Mouse (Mus musculus): ENCODE measurements around the gene Bach1. TPM values are rescaled to one million over a fixed set of nuclear protein-coding genes. Genes with fewer than 3 reads are reported as not detected.
"Not testable (repeated sequence)": the region's sequence is repeated elsewhere in the genome, so short reads cannot be mapped to it uniquely, and the experiment has no call there.

Gene Bach1
- polyA plus RNA-seq, 2 experiments from 2014 or later: 3.4 to 3.9 TPM

GRCm38 (mm10) chr16:87680912-87681634 lies 17.7 kb upstream of the Bach1 start:
- no peak for ATAC-seq

DNA sequence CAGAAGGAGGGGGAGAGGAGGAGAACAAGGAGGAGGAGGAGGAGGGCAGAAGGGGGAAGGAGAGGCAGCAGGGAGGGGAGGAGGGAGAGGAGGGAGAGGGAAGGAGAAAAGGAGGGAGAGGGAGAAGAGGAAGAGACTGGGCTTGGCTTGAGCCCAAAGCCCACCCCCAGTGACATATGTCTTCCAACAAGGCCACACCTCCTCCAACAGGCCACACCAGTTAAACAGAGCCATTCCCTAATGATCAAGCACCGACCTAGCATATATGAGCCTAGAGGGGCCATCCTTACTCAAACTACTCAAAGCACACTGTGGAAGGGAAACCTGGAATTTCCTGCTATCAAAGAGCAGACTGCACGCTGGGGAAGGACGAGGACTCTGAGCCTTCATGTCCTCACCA lies 16.9 kb upstream of the Bach1 start:
- ATAC-seq: no peak

DNA sequence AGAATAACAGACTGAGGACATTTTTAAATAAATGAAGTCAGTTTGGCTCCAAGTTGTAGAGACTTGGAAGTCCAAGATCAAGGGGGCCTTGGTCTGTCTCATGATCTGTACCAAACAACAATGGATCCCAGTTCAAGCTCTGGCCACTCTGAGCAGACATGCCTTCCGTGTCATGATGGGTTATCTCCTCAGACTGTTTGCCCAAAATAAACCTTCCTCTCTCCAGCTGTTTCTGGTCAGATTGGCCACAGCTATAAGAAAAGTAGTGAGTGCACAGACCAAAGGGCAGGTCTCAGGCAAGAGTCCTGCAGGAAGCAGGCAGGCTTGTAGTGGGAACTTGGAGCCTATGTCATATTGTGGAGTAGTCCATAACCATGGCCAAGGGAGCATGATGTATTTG lies 12.3 kb upstream of the Bach1 start:
- ATAC-seq: no peak

- no peak for ATAC-seq
Observed at GRCm38 (mm10) chr16:87687346-87687745, 11.4 kb upstream of the Bach1 start.

DNA sequence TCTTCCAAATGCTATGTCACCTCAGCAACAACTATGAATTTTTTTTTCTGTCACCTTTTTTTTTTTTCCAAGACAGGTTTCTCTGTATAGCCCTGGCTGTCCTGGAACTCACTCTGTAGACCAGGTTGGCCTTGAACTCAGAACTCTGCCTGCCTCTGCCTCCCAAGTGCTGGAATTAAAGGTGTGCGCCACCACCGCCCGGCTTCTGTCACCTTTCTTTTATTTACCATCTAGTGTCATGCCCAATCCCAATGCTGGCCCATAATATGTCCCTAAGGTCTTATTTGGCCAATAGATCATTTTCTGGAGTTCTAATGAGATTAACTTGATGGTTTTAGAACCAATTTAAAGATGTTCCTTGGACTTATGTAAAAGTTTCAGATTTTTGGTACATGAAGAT lies 10.4 kb upstream of the Bach1 start:
- not testable (repeated sequence) for ATAC-seq

- ATAC-seq: not testable (repeated sequence)
Observed at GRCm38 (mm10) chr16:87688823-87689222, 9.9 kb upstream of the Bach1 start.

GRCm38 (mm10) chr16:87689225-87689624 lies 9.5 kb upstream of the Bach1 start:
- no peak for ATAC-seq

DNA sequence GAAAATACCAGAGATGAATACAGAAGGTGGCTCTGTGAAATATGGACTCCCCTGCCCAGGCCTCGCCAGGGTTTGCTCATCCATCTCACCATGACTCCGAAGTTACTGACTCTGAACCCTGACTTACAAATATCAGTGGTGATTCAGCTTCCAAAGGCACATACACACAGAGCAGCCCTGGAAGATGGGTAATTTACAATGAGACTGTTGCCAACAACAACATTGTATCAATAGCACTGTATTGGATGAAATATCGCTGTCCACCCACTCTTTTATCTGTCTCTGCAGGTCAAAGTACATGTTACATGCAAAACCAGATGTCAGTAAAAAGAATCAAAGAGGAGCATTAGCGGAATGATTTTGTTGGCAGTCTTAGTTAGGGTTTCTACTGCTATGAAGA lies 8.2 kb upstream of the Bach1 start:
- ATAC-seq: no peak

- ATAC-seq: no peak
Observed at GRCm38 (mm10) chr16:87691102-87691501, 7.6 kb upstream of the Bach1 start.

DNA sequence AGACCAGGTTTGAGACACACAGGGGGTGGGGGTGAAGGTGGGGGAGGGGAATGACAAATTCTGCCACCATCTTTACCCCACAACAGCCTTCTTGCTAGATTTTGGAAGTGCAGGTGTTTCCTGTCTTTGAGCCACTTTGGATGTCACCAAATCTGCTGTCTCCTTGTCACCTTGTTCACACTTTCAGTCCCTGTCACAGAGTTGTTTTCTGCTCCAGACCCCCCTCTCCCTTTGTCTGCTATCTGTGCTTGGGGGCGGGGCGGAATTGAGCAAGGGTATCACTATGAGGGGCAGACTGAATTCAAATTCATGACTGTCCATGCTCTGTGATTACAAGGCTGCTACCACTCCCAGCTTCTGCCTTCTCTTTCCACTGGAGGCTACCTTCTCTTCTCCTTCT lies 6.2 kb upstream of the Bach1 start:
- no peak for ATAC-seq

- ATAC-seq: no peak
Observed at GRCm38 (mm10) chr16:87697707-87698365, 909 bp upstream of the Bach1 start.

GRCm38 (mm10) chr16:87699306-87699692 lies 554 bp downstream of the Bach1 start:
- peak; percentile 13 for ATAC-seq

- peak; percentile 47 for ATAC-seq
Observed at GRCm38 (mm10) chr16:87699693-87700394, 1.1 kb downstream of the Bach1 start.

DNA sequence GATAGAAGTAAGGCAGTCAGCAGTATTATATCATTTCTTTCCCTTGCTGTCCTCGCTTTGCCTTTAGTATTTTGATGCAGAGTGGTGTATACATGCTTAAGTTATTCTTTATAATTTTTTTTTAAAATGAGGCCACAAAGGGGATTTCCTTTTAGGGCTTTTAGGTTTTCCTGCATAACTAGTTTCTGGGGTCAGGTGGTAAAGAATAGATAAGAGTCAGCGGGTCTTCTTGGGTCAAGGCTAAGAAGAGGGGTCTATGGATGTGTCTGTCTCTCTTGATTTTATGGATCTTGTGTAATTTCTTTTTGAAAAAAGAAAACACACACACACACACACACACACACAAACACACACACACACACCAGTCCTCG lies 1.6 kb downstream of the Bach1 start:
- ATAC-seq: no peak

DNA sequence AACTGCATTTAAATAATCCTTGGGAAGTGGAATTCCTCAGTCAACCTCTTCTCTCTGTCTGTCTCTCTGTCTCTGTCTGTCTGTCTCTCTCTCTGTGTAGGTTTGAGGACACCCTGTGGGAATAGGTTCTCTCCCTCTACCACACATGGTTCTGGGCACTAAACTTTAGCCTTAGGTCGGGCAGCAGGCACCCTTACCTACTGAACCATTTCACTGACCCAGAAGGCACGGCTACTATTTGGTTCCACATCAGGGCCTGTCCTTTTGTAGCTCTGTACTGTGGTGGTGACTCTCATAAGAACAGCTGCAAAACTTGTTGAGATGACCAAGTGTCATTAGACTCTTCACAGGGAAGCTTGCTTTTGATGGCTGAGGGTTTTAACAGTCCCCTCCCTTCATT lies 3.1 kb downstream of the Bach1 start:
- ATAC-seq: no peak

DNA sequence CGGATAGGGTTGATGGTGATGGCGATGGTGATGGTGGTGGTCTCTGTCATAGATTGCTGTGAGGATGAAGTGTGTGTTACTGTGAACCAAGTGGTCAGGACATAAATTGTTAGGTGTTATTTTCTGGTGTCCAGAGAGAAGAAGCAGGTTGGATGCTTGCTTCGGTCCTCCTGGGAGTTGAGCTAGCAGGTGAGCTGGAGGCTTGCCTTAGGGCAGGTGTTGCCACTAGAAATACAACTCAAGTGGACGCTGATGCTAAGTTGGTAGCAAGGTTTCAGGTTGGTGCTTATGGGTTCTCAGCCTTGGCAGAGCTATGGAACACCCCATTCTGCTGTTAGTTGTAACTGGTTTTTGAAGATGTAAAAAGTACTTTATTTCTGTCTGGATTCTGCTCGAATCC lies 4.1 kb downstream of the Bach1 start:
- ATAC-seq: no peak

GRCm38 (mm10) chr16:87704225-87704624 lies 5.5 kb downstream of the Bach1 start:
- ATAC-seq: no peak

- ATAC-seq: peak; percentile 24
Observed at GRCm38 (mm10) chr16:87705892-87706589, 7.3 kb downstream of the Bach1 start.

DNA sequence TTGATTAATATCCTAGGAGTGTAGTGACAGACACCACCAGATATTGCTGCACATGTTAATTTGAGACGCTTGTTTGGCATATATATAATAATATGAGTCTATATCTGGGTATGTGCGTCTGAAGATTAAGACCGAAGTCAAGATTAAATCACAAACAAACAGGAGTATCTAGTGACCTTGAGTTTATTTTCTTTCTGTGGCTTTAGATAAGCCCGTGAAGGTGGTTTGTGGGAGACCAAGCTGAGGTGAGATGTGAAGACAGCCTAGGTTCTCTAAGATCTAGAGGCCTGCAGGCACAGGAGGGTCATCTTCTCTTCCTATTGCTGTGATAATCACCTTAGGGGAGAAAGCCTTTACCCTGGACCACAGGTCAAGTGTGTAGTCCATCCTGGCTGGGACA lies 8.6 kb downstream of the Bach1 start:
- no peak for ATAC-seq

- no peak for ATAC-seq
Observed at GRCm38 (mm10) chr16:87708570-87708969, 9.8 kb downstream of the Bach1 start.

DNA sequence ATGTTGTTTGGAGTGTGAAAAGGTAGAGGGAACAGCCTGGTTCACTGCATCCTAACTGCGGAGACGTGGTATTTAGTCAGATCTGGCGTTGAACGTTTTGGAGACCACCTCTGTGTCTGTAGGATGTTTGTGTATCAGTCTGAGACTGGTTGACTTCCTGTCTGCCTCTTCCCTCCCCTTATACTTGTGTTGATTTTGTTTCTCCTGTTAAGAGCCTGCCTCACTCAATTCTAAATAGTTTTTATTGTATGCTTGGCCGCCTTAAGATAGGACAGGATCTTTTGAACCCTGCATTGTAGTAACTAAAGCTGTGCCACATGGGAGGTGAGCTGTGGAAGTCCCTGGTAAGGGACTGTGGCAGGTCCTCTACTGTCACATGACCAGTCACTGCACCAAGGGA lies 10.4 kb downstream of the Bach1 start:
- ATAC-seq: peak; percentile 44

DNA sequence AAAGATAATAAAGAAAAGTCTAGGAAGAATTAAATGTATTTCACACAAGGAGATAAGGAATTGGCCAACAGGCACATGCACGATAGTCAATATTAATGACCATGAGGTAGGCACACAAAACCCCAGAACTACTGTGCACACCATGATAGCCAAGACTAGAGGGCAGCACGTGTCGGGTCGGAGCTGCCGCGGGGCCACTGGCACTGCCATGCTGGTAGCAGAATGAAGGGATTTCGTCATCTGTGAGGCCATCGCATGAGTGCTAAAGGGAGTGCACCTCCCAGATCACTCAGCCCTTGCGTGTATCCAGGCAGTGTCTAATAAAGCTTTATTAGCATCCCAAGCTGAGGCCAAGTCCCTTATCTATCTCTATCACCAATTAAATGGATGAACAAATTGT lies 11.2 kb downstream of the Bach1 start:
- no peak for ATAC-seq

DNA sequence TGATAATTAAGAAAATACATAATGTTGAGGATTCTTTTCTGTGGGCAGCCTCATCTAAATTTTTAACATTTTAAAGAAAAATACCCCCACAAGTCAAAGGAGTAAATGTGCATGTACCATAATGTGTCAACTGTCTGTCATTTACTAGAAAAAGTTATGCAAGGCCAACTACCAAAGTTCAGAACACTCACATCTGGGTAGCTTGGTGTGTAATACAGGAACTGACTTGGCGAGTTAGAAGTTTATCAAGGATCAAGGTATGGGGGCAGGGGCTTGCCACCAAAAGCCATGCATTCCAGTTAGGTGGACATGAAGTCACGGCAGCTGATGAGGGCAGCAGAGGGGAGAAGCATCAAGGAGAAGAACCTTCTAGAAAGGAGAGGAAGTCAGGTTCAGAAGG lies 13.2 kb downstream of the Bach1 start:
- no peak for ATAC-seq
